Mouse (Mus musculus) hindbrain, embryonic 14.5 days (tissue): ENCODE measurements at regions not wholly inside any gene's neighbourhood (a gene's known extent, or its start where the extent isn't known, plus 50 kb on each side); places are given as distances from the start of the nearest gene placed in this dataset.
"Not testable (repeated sequence)": the region's sequence is repeated elsewhere in the genome, so short reads cannot be mapped to it uniquely, and the experiment has no call there.

ENCODE experiments used
- ATAC-seq: fragments of 200-750 bp; cut with Nextera tagmentation; 2 replicates; pipeline ENCODE4 v1.8.0; 2017; ENCODE audit warnings: moderate number of reproducible peaks, mild to moderate bottlenecking, moderate TSS enrichment, moderate library complexity; ENCODE audit not compliant: low FRiP score
- DNase-seq: peaks from one replicate; pipeline ENCODE4 v3.0.0-alpha.2; 2015; ENCODE audit warnings: low spot score
- H3K27ac ChIP-seq: fragments of 300-500 bp; sonication (generic); 2 replicates; pipeline ENCODE4 v1.5.1; 2014; ENCODE audit warnings: mild to moderate bottlenecking, moderate library complexity
- H3K27me3 ChIP-seq: fragments of 300-500 bp; sonication (generic); 2 replicates; pipeline ENCODE4 v1.6.1; 2014; ENCODE audit warnings: mild to moderate bottlenecking, low read length, mixed read lengths; ENCODE audit not compliant: control insufficient read depth, insufficient read depth
- H3K36me3 ChIP-seq: fragments of 300-500 bp; sonication (generic); replicated peaks from 2 replicates; pipeline ENCODE4 v1.6.1; 2014; ENCODE audit not compliant: control insufficient read depth, insufficient read depth
- H3K4me1 ChIP-seq: fragments of 300-500 bp; sonication (generic); replicated peaks from 2 replicates; pipeline ENCODE4 v1.6.1; 2014; ENCODE audit warnings: antibody characterized with exemption, low read length, mixed read lengths; ENCODE audit not compliant: control insufficient read depth, insufficient read depth
- H3K4me2 ChIP-seq: fragments of 300-500 bp; sonication (generic); replicated peaks from 2 replicates; pipeline ENCODE4 v1.6.1; 2014; ENCODE audit warnings: mild to moderate bottlenecking, moderate library complexity
- H3K4me3 ChIP-seq: fragments of 300-500 bp; sonication (generic); replicated peaks from 2 replicates; pipeline ENCODE4 v1.5.1; 2014; ENCODE audit warnings: mild to moderate bottlenecking, low read length
- H3K9ac ChIP-seq: fragments of 300-500 bp; sonication (generic); 2 replicates; pipeline ENCODE4 v1.6.1; 2014
- H3K9me3 ChIP-seq: fragments of 300-500 bp; sonication (generic); 2 replicates; pipeline ENCODE4 v1.6.1; 2016; ENCODE audit warnings: low read length; ENCODE audit not compliant: control insufficient read depth
- WGBS: fragments of 180-500 bp; shearing (Covaris S2); extraction: QIAGEN DNeasy Blood & Tissue Kit; methylation state at CpG from one replicate; pipeline ENCODE4 v1.1.7; 2014; 5-methylcytosine and 5-hydroxymethylcytosine counted together

GRCm38 (mm10) chr14:112534971-112535370 lies 779.4 kb upstream of the Tpm3-rs7 start:
- not testable (repeated sequence) for H3K36me3 ChIP-seq, ATAC-seq
- 83% methylated on average over 1 of the region's 1 CpGs for WGBS

GRCm38 (mm10) chr14:112535914-112536313 lies 778.5 kb upstream of the Tpm3-rs7 start:
- DNase-seq, result no peak
- Histone ChIP-seq H3K4me2 (no peak overlapping the region), H3K4me3 (no peak overlapping the region), H3K36me3 (no peaks in the 10 kb centered on the region), H3K27me3 (no peaks in the 10 kb centered on the region), H3K27ac (no peak overlapping the region), H3K4me1 (no peaks in the 10 kb centered on the region), H3K9me3 (no peaks in the 10 kb centered on the region), H3K9ac (no peak overlapping the region)
- no peak for ATAC-seq
- whole genome bisulfite sequencing, result 83% methylated on average over 3 of the region's 3 CpGs

More at GRCm38 (mm10) chr14:112534971-112535370, 779.4 kb upstream of the Tpm3-rs7 start:
- H3K9me3 ChIP-seq, H3K27ac ChIP-seq, H3K4me3 ChIP-seq, DNase-seq, H3K9ac ChIP-seq, H3K27me3 ChIP-seq, H3K4me1 ChIP-seq, H3K4me2 ChIP-seq: not testable (repeated sequence)

- WGBS, result 87% methylated on average over 1 of the region's 1 CpGs
- ATAC-seq (no peak), DNase-seq (no peak)
- no peak overlapping the region for H3K4me2 ChIP-seq
- no peaks in the 10 kb centered on the region for H3K36me3 ChIP-seq
- H3K4me1 ChIP-seq, result no peaks in the 10 kb centered on the region
- H3K9ac ChIP-seq, result no peak overlapping the region
- H3K9me3 ChIP-seq, result no peaks in the 10 kb centered on the region
- H3K4me3 ChIP-seq, result no peak overlapping the region
- no peak overlapping the region for H3K27ac ChIP-seq
- no peaks in the 10 kb centered on the region for H3K27me3 ChIP-seq
Measured at GRCm38 (mm10) chr14:112542261-112542660, 772.1 kb upstream of the Tpm3-rs7 start.

GRCm38 (mm10) chr14:112548798-112549197 lies 765.6 kb upstream of the Tpm3-rs7 start:
- DNase-seq, result no peak
- Histone ChIP-seq H3K4me1 (no peaks in the 10 kb centered on the region), H3K4me2 (no peak overlapping the region), H3K4me3 (no peak overlapping the region), H3K9me3 (no peaks in the 10 kb centered on the region), H3K27me3 (no peaks in the 10 kb centered on the region), H3K9ac (no peak overlapping the region), H3K27ac (no peak overlapping the region), H3K36me3 (no peaks in the 10 kb centered on the region)
- 92% methylated on average over 6 of the region's 6 CpGs for WGBS
- no peak for ATAC-seq

- Histone ChIP-seq H3K4me3 (no peak overlapping the region), H3K4me1 (no peaks in the 10 kb centered on the region), H3K9ac (no peak overlapping the region), H3K9me3 (no peaks in the 10 kb centered on the region), H3K27ac (no peak overlapping the region), H3K4me2 (no peak overlapping the region), H3K36me3 (no peaks in the 10 kb centered on the region), H3K27me3 (no peaks in the 10 kb centered on the region)
- 85% methylated on average over 2 of the region's 2 CpGs for WGBS
- DNase-seq (no peak), ATAC-seq (no peak)
Measured at GRCm38 (mm10) chr14:112562246-112562645, 752.2 kb upstream of the Tpm3-rs7 start.

- Histone ChIP-seq H3K9ac (no peak overlapping the region), H3K27ac (no peak overlapping the region), H3K27me3 (no peaks in the 10 kb centered on the region), H3K4me2 (no peak overlapping the region), H3K4me3 (no peak overlapping the region), H3K9me3 (no peaks in the 10 kb centered on the region), H3K4me1 (no peaks in the 10 kb centered on the region), H3K36me3 (no peaks in the 10 kb centered on the region)
- WGBS, result 93% methylated on average over 6 of the region's 6 CpGs
- ATAC-seq, result no peak
- no peak for DNase-seq
Measured at GRCm38 (mm10) chr14:112594715-112595114, 719.7 kb upstream of the Tpm3-rs7 start.

GRCm38 (mm10) chr14:112620701-112621100 lies 693.7 kb upstream of the Tpm3-rs7 start:
- WGBS, result 96% methylated on average over 2 of the region's 2 CpGs
- no peak for ATAC-seq

GRCm38 (mm10) chr14:112657634-112658033 lies 656.8 kb upstream of the Tpm3-rs7 start:
- DNase-seq, result no peak
- no peaks in the 10 kb centered on the region for H3K27me3 ChIP-seq
- H3K27ac ChIP-seq, result no peak overlapping the region
- ATAC-seq, result no peak
- H3K9ac ChIP-seq, result no peak overlapping the region
- H3K4me2 ChIP-seq, result no peak overlapping the region
- H3K4me3 ChIP-seq, result no peak overlapping the region
- H3K9me3 ChIP-seq, result no peaks in the 10 kb centered on the region
- WGBS, result 93% methylated on average over 2 of the region's 2 CpGs
- H3K36me3 ChIP-seq, result no peaks in the 10 kb centered on the region
- H3K4me1 ChIP-seq, result no peaks in the 10 kb centered on the region

More at GRCm38 (mm10) chr14:112620701-112621100, 693.7 kb upstream of the Tpm3-rs7 start:
- Histone ChIP-seq H3K27ac (no peak overlapping the region), H3K4me1 (no peaks in the 10 kb centered on the region), H3K9me3 (no peaks in the 10 kb centered on the region), H3K27me3 (no peaks in the 10 kb centered on the region), H3K4me2 (no peak overlapping the region), H3K9ac (no peak overlapping the region), H3K4me3 (no peak overlapping the region), H3K36me3 (no peaks in the 10 kb centered on the region)
- no peak for DNase-seq

GRCm38 (mm10) chr14:112659819-112660218 lies 654.6 kb upstream of the Tpm3-rs7 start:
- Histone ChIP-seq H3K27me3 (no peaks in the 10 kb centered on the region), H3K9me3 (no peaks in the 10 kb centered on the region), H3K4me2 (no peak overlapping the region), H3K4me3 (no peak overlapping the region), H3K36me3 (no peaks in the 10 kb centered on the region), H3K4me1 (no peaks in the 10 kb centered on the region), H3K9ac (no peak overlapping the region), H3K27ac (no peak overlapping the region)
- WGBS, result 97% methylated on average over 1 of the region's 1 CpGs
- no peak for DNase-seq
- ATAC-seq, result no peak

- no peaks in the 10 kb centered on the region for H3K9me3 ChIP-seq
- DNase-seq (no peak), ATAC-seq (no peak)
- H3K36me3 ChIP-seq, result no peaks in the 10 kb centered on the region
- no peak overlapping the region for H3K27ac ChIP-seq
- no peaks in the 10 kb centered on the region for H3K27me3 ChIP-seq
- no peaks in the 10 kb centered on the region for H3K4me1 ChIP-seq
- H3K9ac ChIP-seq, result no peak overlapping the region
- WGBS, result 75% methylated on average over 2 of the region's 2 CpGs
- no peak overlapping the region for H3K4me3 ChIP-seq
- H3K4me2 ChIP-seq, result no peak overlapping the region
Measured at GRCm38 (mm10) chr14:112680684-112681083, 633.7 kb upstream of the Tpm3-rs7 start.
